Mouse (Mus musculus) heart, postnatal 0 days (tissue): ENCODE data around the gene Kat2a. TPM values are rescaled to one million over a fixed set of nuclear protein-coding genes. Genes with fewer than 3 reads are reported as not detected.
A peak's percentile ranks its signal among the peaks of the same experiment; 100 is the strongest.

Experiments
- ATAC-seq: fragments of 200-750 bp; cut with Nextera tagmentation; 2 replicates; pipeline ENCODE4 v1.8.0; 2017; ENCODE audit warnings: low read depth, moderate number of reproducible peaks, moderate library complexity; ENCODE audit not compliant: insufficient read depth
- DNase-seq: peaks from one replicate; pipeline ENCODE4 v3.0.0-alpha.2; 2016; ENCODE audit warnings: low spot score
- H3K27ac ChIP-seq: fragments of 300-500 bp; sonication (generic); 2 replicates; pipeline ENCODE4 v1.5.1; 2014; ENCODE audit warnings: low read depth, mild to moderate bottlenecking
- H3K27me3 ChIP-seq: fragments of 300-500 bp; sonication (generic); 2 replicates; pipeline ENCODE4 v1.6.1; 2014; ENCODE audit warnings: low read length, mixed read lengths; ENCODE audit not compliant: control insufficient read depth, insufficient read depth
- H3K36me3 ChIP-seq: fragments of 300-500 bp; sonication (generic); replicated peaks from 2 replicates; pipeline ENCODE4 v1.6.1; 2014; ENCODE audit warnings: low read length, mixed read lengths; ENCODE audit not compliant: control insufficient read depth, insufficient read depth
- H3K4me1 ChIP-seq: fragments of 300-500 bp; sonication (generic); 2 replicates; pipeline ENCODE4 v1.6.1; 2014; ENCODE audit warnings: antibody characterized with exemption; ENCODE audit not compliant: control insufficient read depth, insufficient read depth
- H3K4me2 ChIP-seq: fragments of 300-500 bp; sonication (generic); 2 replicates; pipeline ENCODE4 v1.6.1; 2014; ENCODE audit warnings: low read depth, mild to moderate bottlenecking, low read length, moderate library complexity
- H3K4me3 ChIP-seq: fragments of 300-500 bp; sonication (generic); 2 replicates; pipeline ENCODE4 v1.5.1; 2014; ENCODE audit warnings: low read depth, low read length
- H3K9ac ChIP-seq: fragments of 300-500 bp; sonication (generic); replicated peaks from 2 replicates; pipeline ENCODE4 v1.6.1; 2014; ENCODE audit warnings: low read depth, low read length, mixed read lengths
- H3K9me3 ChIP-seq: fragments of 300-500 bp; sonication (generic); replicated peaks from 2 replicates; pipeline ENCODE4 v1.6.1; 2016; ENCODE audit warnings: low read length; ENCODE audit not compliant: control insufficient read depth
- CTCF ChIP-seq: IDR thresholded peaks from 2 replicates; pipeline ENCODE4 v1.5.1; 2016; ENCODE audit warnings: antibody characterized with exemption, control low read depth, low read depth
- EP300 ChIP-seq: IDR thresholded peaks from 2 replicates; pipeline ENCODE4 v1.6.1; 2016; ENCODE audit warnings: antibody characterized with exemption, low read depth
- WGBS: fragments of 180-500 bp; shearing (Covaris S2); extraction: QIAGEN DNeasy Blood & Tissue Kit; methylation state at CpG from one replicate; pipeline ENCODE4 v1.1.7; 2014; 5-methylcytosine and 5-hydroxymethylcytosine counted together
- polyA plus RNA-seq: library from polyadenylated mRNA; unstranded; fragments of >200 nt; fragmentation: Nextera tagmentation; extraction: Ambion mirVana; gene quantifications from 2 replicates; pipeline ENCODE4 v1.2.1, GENCODE M21; 2015
- total RNA-seq: library from RNA; depleted of rRNA; stranded (reverse); fragments of >200 nt; gene quantifications from 2 replicates; pipeline ENCODE4 v1.2.3, GENCODE M21; 2014; ENCODE audit warnings: low replicate concordance

Kat2a gene
- total and polyA plus RNA-seq, 2 experiments from 2014 or later, result 15.2 to 15.8 TPM

- peak within 1 kb of the TSS; percentile 76 for H3K27ac ChIP-seq
- H3K4me2 ChIP-seq, result peak within 1 kb of the TSS; percentile 85
- peak within 1 kb of the TSS; percentile 91 for H3K9ac ChIP-seq
- H3K4me3 ChIP-seq, result peak within 1 kb of the TSS; percentile 82
- no peaks in the 10 kb centered on the region for H3K27me3 ChIP-seq
- H3K36me3 ChIP-seq, result peaks cover 7% of the 10 kb centered on the region; the same call in 1 of the 2 replicates
- H3K4me1 ChIP-seq, result peaks cover 21% of the 10 kb centered on the region
- WGBS, result under 1% methylated on average over 39 of the region's 39 CpGs
- no peak for TF ChIP-seq EP300
- TF ChIP-seq CTCF, result no peak
- peak; percentile 99 for ATAC-seq
- peak; percentile 99 for DNase-seq
- H3K9me3 ChIP-seq, result no peaks in the 10 kb centered on the region
Measured at GRCm38 (mm10) chr11:100738066-100738604, 25.9 kb upstream of the Kat2a start, which contains the start of gene Rab5c. TSS of gene Rab5c (minus strand) at chr11:100738215.

DNA sequence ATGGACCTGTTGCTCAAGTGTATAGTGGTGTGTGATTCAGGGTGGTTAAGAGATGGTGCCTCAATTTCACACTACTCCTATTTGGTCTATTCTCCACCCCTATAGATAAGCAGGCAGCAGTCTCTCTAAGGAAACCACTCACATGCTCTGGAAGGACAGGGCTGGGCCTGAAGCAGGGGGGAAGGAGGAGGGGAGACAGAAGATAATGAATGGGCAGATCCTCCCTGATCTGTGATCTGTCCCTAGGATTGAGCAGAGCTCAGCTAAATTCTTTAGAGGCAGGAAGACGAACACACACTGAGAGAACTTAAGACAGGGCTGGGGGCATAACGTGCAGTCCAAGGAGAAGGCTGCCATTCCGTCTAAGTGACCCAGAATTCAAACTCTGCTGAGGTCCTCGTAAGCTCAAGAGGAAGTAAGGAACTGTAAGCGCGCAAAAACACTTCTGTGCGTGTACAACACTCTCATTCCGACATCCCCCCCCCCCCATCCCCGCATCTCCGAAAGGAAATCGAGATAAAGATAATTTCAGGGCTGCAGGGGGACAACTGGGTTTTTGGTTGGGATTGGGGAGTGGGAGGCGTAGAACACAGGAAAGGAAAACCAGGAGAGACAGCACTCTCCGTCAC lies 25.0 kb upstream of the Kat2a start:
- H3K9ac ChIP-seq, result peak overlapping the region; percentile 91
- DNase-seq, result no peak
- ATAC-seq, result no peak
- H3K9me3 ChIP-seq, result no peaks in the 10 kb centered on the region
- peaks cover 15% of the 10 kb centered on the region for H3K36me3 ChIP-seq
- no peaks in the 10 kb centered on the region for H3K27me3 ChIP-seq
- peak overlapping the region; percentile 76 for H3K27ac ChIP-seq
- no peak for TF ChIP-seq CTCF
- no peak for TF ChIP-seq EP300
- H3K4me3 ChIP-seq, result peak overlapping the region; percentile 82
- under 1% methylated on average over 13 of the region's 13 CpGs for WGBS
- peak overlapping the region; percentile 85 for H3K4me2 ChIP-seq
- peaks cover 21% of the 10 kb centered on the region for H3K4me1 ChIP-seq

DNA sequence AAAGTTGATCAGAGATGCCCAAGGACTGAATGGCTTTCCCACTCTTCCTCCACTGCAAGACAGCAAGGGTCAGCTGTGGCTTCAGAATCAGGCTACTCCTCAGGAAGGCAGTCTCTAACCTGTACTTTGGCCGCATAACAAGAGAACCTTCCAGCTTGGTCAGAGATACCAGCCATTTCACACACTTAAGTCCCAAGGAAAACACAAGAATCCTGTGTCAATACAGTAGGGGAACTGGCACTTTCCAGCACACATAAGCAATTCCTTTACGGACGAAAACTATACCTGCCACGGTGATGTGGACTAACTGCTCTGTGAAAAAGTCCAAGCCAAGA lies 24.4 kb upstream of the Kat2a start:
- Histone ChIP-seq H3K27ac (no peak overlapping the region), H3K36me3 (peaks cover 15% of the 10 kb centered on the region), H3K27me3 (no peaks in the 10 kb centered on the region), H3K4me1 (peaks cover 21% of the 10 kb centered on the region), H3K9me3 (no peaks in the 10 kb centered on the region), H3K4me3 (peak overlapping the region; percentile 82; the same call in 1 of the 2 replicates), H3K9ac (peak overlapping the region; percentile 91; the same call in 1 of the 2 replicates), H3K4me2 (peak overlapping the region; percentile 85)
- 54% methylated on average over 4 of the region's 4 CpGs for WGBS
- DNase-seq (no peak), ATAC-seq (no peak)
- TF ChIP-seq EP300 (no peak), CTCF (no peak)

DNA sequence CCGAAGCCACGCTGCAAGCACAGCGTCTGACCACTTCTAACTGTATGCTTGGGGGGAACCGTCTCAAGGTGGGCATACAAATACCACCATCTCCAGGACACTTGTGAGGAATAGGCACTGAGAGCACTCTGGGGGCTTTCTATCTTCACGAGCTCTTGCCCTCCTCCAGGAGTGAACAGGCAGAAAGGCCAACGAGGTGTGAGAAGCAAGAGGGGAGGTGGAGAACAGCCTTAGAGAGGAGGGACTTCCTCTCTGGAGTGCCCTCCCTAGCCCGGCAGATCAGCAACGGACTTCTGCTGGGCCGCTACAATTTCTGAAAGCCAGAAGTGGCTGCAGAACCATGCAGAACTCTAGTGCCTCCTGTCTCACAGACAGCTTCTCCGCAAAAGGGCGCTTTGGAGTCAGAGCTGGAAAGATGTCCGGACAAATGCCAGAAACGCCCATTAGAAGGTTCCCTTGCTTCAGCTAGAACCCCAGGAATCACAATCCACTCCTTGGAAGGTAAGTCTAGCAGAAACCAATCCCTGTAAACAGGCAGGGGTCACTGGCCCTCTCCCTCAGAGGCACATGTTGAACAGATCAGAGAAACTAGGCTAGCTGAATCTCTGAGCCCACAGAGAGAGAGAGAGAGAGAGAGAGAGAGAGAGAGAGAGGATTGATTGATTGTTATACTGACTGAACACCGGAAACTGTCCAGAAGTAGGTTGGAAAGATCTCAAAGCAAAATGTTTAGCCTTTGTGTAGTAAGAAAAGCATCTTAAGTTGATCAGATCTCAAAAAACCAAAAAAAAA lies 23.9 kb upstream of the Kat2a start:
- Histone ChIP-seq H3K4me3 (peak overlapping the region; percentile 82), H3K4me2 (peak overlapping the region; percentile 85), H3K9me3 (no peaks in the 10 kb centered on the region), H3K27me3 (no peaks in the 10 kb centered on the region), H3K27ac (peak overlapping the region; percentile 21), H3K36me3 (peaks cover 15% of the 10 kb centered on the region), H3K9ac (peak overlapping the region; percentile 41; the same call in 1 of the 2 replicates), H3K4me1 (peaks cover 21% of the 10 kb centered on the region)
- TF ChIP-seq EP300 (no peak), CTCF (no peak)
- DNase-seq, result no peak
- no peak for ATAC-seq
- WGBS, result 54% methylated on average over 14 of the region's 14 CpGs

- H3K9me3 ChIP-seq, result no peaks in the 10 kb centered on the region
- 77% methylated on average over 9 of the region's 9 CpGs for WGBS
- no peaks in the 10 kb centered on the region for H3K27me3 ChIP-seq
- H3K36me3 ChIP-seq, result peaks cover 15% of the 10 kb centered on the region
- ATAC-seq (no peak), DNase-seq (no peak)
- peaks cover 21% of the 10 kb centered on the region for H3K4me1 ChIP-seq
- no peak for TF ChIP-seq CTCF
- no peak for TF ChIP-seq EP300
- H3K4me3 ChIP-seq, result peak overlapping the region; percentile 82
- peak overlapping the region; percentile 85 for H3K4me2 ChIP-seq
- H3K27ac ChIP-seq, result peak overlapping the region; percentile 21; the same call in 1 of the 2 replicates
- peak overlapping the region; percentile 41; the same call in 1 of the 2 replicates for H3K9ac ChIP-seq
Measured at GRCm38 (mm10) chr11:100735134-100735865, 23.0 kb upstream of the Kat2a start.
